ENCODE assay signal across 15 mouse cellular contexts in the genomic region with DNA sequence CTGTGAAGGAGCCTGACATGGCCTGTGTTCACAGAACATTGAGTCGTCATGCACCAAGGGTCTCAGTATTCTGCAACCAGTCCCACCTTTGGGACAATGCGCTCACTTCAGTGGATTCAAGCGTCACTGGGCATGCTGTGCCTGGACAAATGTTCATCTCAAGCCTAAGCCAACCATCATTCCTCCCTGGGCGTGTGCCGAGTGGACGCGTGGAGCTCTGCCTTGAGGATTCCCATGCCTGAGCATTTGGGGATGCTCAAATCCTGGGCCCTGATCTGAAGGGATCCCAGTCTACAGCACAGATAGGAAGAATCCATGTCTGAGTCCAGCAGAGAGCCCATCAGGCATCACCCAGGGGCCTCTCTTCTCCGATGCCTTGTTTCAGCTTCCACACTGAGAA. TPM values are rescaled to one million over a fixed set of nuclear protein-coding genes. Genes with fewer than 3 reads are reported as not detected.
DNase-seq lines count a peak whose midpoint lies in the region.
"Had no signal": no experiment of that assay in that cellular context is flagged by ENCODE, and none has a peak within 500 bp of the region (broad histone marks: within the 10 kb centered on the region; RNA-seq: fewer than 3 reads in every experiment).

No protein-coding gene starts in this region.

- DNase-seq in cerebellum, postnatal 10 days, result peak; percentile 73 to 85
- no peak for DNase-seq in cerebellum, adult 11 months
- DNase-seq in cerebellum, postnatal 25 days, result peak; percentile 39 to 66
- no peak for DNase-seq in cerebellum, adult 8-10 months
- DNase-seq in heart, adult 11 months, result peak; percentile 64
- DNase-seq in heart, adult 8-10 months (ENCODE audit: low spot score), result no peak
- DNase-seq: adrenal gland, adult 8-10 months; adrenal gland, postnatal 14 days; adrenal gland, postnatal 36 days; B cell, adult 2 months; cerebellum, adult 18-20 months; forebrain, postnatal 0 days had no signal

RNA-seq across cellular contexts. Expression of gene 9630041A04Rik, which starts 36.0 kb away (rescaled TPM):
- not detected for total RNA-seq in heart, adult 8-10 months (2022)
- total RNA-seq: adrenal gland, adult 18-20 months; adrenal gland, adult 8-10 months; adrenal gland, postnatal 14 days; adrenal gland, postnatal 36 days; CH12.LX; forebrain, postnatal 0 days; G1E had no signal

Comparison
In these comparisons a context has a peak if more than half of its experiments do, and no peak if none do; other contexts are left out.
1. DNase-seq: peak in cerebellum, postnatal 10 days (2 of 2), cerebellum, postnatal 25 days (2 of 2) and heart, adult 11 months (single experiment); none in cerebellum, adult 11 months (single experiment), cerebellum, adult 8-10 months (single experiment) and heart, adult 8-10 months (single experiment).